Mouse (Mus musculus): Measurements from ENCODE around the gene Pdik1l. TPM values are rescaled to one million over a fixed set of nuclear protein-coding genes. Genes with fewer than 3 reads are reported as not detected.
A peak's percentile ranks its signal among the peaks of the same experiment; 100 is the strongest.

Pdik1l gene
- polyA plus RNA-seq, 1 experiment from 2014 or later: 18.5 TPM

DNA sequence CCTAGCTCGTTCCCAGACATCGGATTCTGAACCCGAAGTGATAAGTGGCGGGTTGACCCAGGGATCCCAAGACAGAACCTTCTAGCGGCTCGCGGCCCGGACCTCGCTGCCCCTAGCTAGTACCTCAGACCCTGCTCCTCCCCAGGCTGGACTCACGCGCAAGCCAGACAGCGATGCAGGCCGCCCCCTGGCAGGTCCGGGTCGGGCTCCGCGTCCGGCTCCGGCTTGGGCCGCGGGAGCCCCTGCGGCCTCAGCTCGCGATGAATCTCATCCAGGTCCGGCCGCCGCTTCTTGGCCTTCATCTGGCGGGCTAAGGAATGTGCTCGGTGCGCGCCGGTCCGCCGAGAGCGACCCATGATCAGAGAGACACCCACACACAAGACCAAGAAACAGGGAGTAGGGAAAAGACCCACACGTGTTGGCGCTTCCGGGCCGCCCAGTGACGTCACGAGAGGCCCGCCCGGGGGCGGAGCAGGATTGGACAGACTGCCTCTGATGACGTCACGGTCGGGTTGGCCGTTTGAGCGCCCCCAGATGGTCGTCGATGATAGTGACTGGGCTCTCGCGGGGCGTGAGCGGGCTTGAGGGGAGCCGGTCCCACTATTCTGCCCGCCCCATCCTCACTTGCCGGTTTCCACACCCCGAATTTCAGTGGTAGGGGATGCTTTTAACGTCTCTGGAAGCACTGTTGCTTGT, 42.4 kb downstream of the Pdik1l start, which contains the start of gene Zfp593:
Gene Zfp593, minus strand, starts transcription at position 445 of the 696 bp plus-strand sequence.
- no peak within 1 kb of the TSS; the same call in 1 of the 2 replicates for H3K27ac ChIP-seq (replicated peaks; ENCODE audit: low read depth, low read length)
- H3K9ac ChIP-seq (ENCODE audit: low read depth, low read length): peak within 1 kb of the TSS; percentile 86
- peak within 1 kb of the TSS; percentile 84 for H3K4me3 ChIP-seq (ENCODE audit: low read depth, low read length)
- H3K27me3 ChIP-seq (replicated peaks; ENCODE audit: control insufficient read depth, insufficient read depth, low read length): peaks cover 37% of the 10 kb centered on the region
- peak within 1 kb of the TSS; percentile 94 for H3K4me2 ChIP-seq (ENCODE audit: low read depth, low read length)
- peak; percentile 56 for ATAC-seq (ENCODE audit: low read depth)
- peaks cover 21% of the 10 kb centered on the region for H3K4me1 ChIP-seq (ENCODE audit: control insufficient read depth, insufficient read depth, low read length)
- peak; percentile 94 for DNase-seq (ENCODE audit: low spot score)
- under 1% methylated on average over 55 of the region's 60 CpGs for WGBS
- H3K9me3 ChIP-seq (ENCODE audit: control insufficient read depth, low read length): no peaks in the 10 kb centered on the region
- no peaks in the 10 kb centered on the region for H3K36me3 ChIP-seq (ENCODE audit: control insufficient read depth, insufficient read depth, low read length)

- peaks cover 20% of the 10 kb centered on the region for H3K4me1 ChIP-seq (ENCODE audit: control insufficient read depth, insufficient read depth, low read length)
- no peak within 1 kb of the TSS; the same call in 1 of the 2 replicates for H3K9ac ChIP-seq (ENCODE audit: low read depth, low read length)
- H3K4me2 ChIP-seq (ENCODE audit: low read depth, low read length): peak within 1 kb of the TSS; percentile 94
- DNase-seq (ENCODE audit: low spot score) (peak; percentile 70), ATAC-seq (ENCODE audit: low read depth) (peak; percentile 51; the same call in 1 of the 2 replicates)
- WGBS: 84% methylated on average over 17 of the region's 17 CpGs
- H3K27ac ChIP-seq (replicated peaks; ENCODE audit: low read depth, low read length): no peak within 1 kb of the TSS
- H3K4me3 ChIP-seq (ENCODE audit: low read depth, low read length): peak within 1 kb of the TSS; percentile 84; the same call in 1 of the 2 replicates
- no peaks in the 10 kb centered on the region for H3K9me3 ChIP-seq (ENCODE audit: control insufficient read depth, low read length)
- no peaks in the 10 kb centered on the region for H3K36me3 ChIP-seq (ENCODE audit: control insufficient read depth, insufficient read depth, low read length)
- peaks cover 23% of the 10 kb centered on the region for H3K27me3 ChIP-seq (replicated peaks; ENCODE audit: control insufficient read depth, insufficient read depth, low read length)
These were observed 44.0 kb downstream of the Pdik1l start, which contains the start of gene E130218I03Rik for GRCm38 (mm10) chr4:134243516-134244250. TSS of gene E130218I03Rik (plus strand) at chr4:134243662.

GRCm38 (mm10) chr4:134238686-134239085, 49.0 kb downstream of the Pdik1l start:
- 13% methylated on average over 10 of the region's 10 CpGs for WGBS
- ATAC-seq (ENCODE audit: low read depth) (no peak), DNase-seq (ENCODE audit: low spot score) (no peak)
- no peaks in the 10 kb centered on the region for H3K36me3 ChIP-seq (ENCODE audit: control insufficient read depth, insufficient read depth, low read length)
- no peak overlapping the region for H3K27ac ChIP-seq (replicated peaks; ENCODE audit: low read depth, low read length)
- peak overlapping the region; percentile 25 for H3K4me3 ChIP-seq (ENCODE audit: low read depth, low read length)
- peaks cover 15% of the 10 kb centered on the region for H3K27me3 ChIP-seq (replicated peaks; ENCODE audit: control insufficient read depth, insufficient read depth, low read length)
- H3K4me2 ChIP-seq (ENCODE audit: low read depth, low read length): peak overlapping the region; percentile 52
- 0 out of 2 replicates have a peak overlapping the region, but pooled peaks have one; percentile 30 for H3K9ac ChIP-seq (ENCODE audit: low read depth, low read length)
- no peaks in the 10 kb centered on the region for H3K9me3 ChIP-seq (ENCODE audit: control insufficient read depth, low read length)
- peaks cover 7% of the 10 kb centered on the region for H3K4me1 ChIP-seq (ENCODE audit: control insufficient read depth, insufficient read depth, low read length)

GRCm38 (mm10) chr4:134238279-134238651, 49.4 kb downstream of the Pdik1l start, which contains the start of gene Cnksr1:
TSS of gene Cnksr1 (minus strand) at chr4:134238399.
- WGBS: under 1% methylated on average over 18 of the region's 18 CpGs
- peak within 1 kb of the TSS; percentile 52 for H3K4me2 ChIP-seq (ENCODE audit: low read depth, low read length)
- peak within 1 kb of the TSS; percentile 25 for H3K4me3 ChIP-seq (ENCODE audit: low read depth, low read length)
- H3K9ac ChIP-seq (ENCODE audit: low read depth, low read length): peak within 1 kb of the TSS; percentile 30; the same call in 1 of the 2 replicates
- H3K9me3 ChIP-seq (ENCODE audit: control insufficient read depth, low read length): no peaks in the 10 kb centered on the region
- peaks cover 15% of the 10 kb centered on the region for H3K27me3 ChIP-seq (replicated peaks; ENCODE audit: control insufficient read depth, insufficient read depth, low read length)
- DNase-seq (ENCODE audit: low spot score): peak; percentile 79
- peaks cover 7% of the 10 kb centered on the region for H3K4me1 ChIP-seq (ENCODE audit: control insufficient read depth, insufficient read depth, low read length)
- H3K27ac ChIP-seq (replicated peaks; ENCODE audit: low read depth, low read length): no peak within 1 kb of the TSS
- peak; percentile 89 for ATAC-seq (ENCODE audit: low read depth)
- H3K36me3 ChIP-seq (ENCODE audit: control insufficient read depth, insufficient read depth, low read length): no peaks in the 10 kb centered on the region

- Histone ChIP-seq H3K4me3 (ENCODE audit: low read depth, low read length) (peak overlapping the region; percentile 25), H3K9ac (ENCODE audit: low read depth, low read length) (peak overlapping the region; percentile 30; the same call in 1 of the 2 replicates), H3K27ac (replicated peaks; ENCODE audit: low read depth, low read length) (no peak overlapping the region), H3K4me2 (ENCODE audit: low read depth, low read length) (peak overlapping the region; percentile 52), H3K27me3 (replicated peaks; ENCODE audit: control insufficient read depth, insufficient read depth, low read length) (peaks cover 15% of the 10 kb centered on the region), H3K9me3 (ENCODE audit: control insufficient read depth, low read length) (no peaks in the 10 kb centered on the region), H3K4me1 (ENCODE audit: control insufficient read depth, insufficient read depth, low read length) (peaks cover 7% of the 10 kb centered on the region), H3K36me3 (ENCODE audit: control insufficient read depth, insufficient read depth, low read length) (no peaks in the 10 kb centered on the region)
- DNase-seq (ENCODE audit: low spot score): no peak
- ATAC-seq (ENCODE audit: low read depth): peak; percentile 41; the same call in 1 of the 2 replicates
- WGBS: 17% methylated on average over 19 of the region's 19 CpGs
These were observed 50.0 kb downstream of the Pdik1l start for GRCm38 (mm10) chr4:134237582-134238278.

- H3K27me3 ChIP-seq (replicated peaks; ENCODE audit: control insufficient read depth, insufficient read depth, low read length): peaks cover 15% of the 10 kb centered on the region
- WGBS: 78% methylated on average over 5 of the region's 5 CpGs
- no peak overlapping the region for H3K9ac ChIP-seq (ENCODE audit: low read depth, low read length)
- DNase-seq (ENCODE audit: low spot score) (no peak), ATAC-seq (ENCODE audit: low read depth) (no peak)
- H3K4me2 ChIP-seq (ENCODE audit: low read depth, low read length): no peak overlapping the region
- no peak overlapping the region for H3K4me3 ChIP-seq (ENCODE audit: low read depth, low read length)
- H3K4me1 ChIP-seq (ENCODE audit: control insufficient read depth, insufficient read depth, low read length): peaks cover 7% of the 10 kb centered on the region
- H3K9me3 ChIP-seq (ENCODE audit: control insufficient read depth, low read length): no peaks in the 10 kb centered on the region
- no peaks in the 10 kb centered on the region for H3K36me3 ChIP-seq (ENCODE audit: control insufficient read depth, insufficient read depth, low read length)
- H3K27ac ChIP-seq (replicated peaks; ENCODE audit: low read depth, low read length): no peak overlapping the region
These were observed 52.8 kb downstream of the Pdik1l start for GRCm38 (mm10) chr4:134234876-134235275.

DNA sequence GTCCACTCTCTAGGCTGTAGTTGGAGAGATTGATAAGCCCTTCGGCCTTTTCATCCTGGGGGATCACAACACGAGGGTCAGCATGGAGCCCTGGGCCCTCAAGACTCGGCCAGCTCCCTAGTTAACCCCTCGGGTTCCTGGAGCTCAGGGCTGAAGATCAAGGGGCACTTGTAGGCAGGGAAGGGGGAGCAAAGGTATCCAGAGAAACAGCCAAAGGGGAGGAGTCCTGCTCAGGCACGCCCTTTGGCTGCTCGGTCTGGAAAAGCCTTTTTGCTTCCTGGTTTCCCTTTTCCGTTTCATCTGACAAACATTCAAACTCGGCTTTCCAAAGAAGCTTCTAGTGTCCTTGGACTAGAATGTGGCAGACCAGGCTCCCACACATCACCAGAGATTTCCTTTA, 57.3 kb downstream of the Pdik1l start:
- 36% methylated on average over 8 of the region's 8 CpGs for WGBS

DNA sequence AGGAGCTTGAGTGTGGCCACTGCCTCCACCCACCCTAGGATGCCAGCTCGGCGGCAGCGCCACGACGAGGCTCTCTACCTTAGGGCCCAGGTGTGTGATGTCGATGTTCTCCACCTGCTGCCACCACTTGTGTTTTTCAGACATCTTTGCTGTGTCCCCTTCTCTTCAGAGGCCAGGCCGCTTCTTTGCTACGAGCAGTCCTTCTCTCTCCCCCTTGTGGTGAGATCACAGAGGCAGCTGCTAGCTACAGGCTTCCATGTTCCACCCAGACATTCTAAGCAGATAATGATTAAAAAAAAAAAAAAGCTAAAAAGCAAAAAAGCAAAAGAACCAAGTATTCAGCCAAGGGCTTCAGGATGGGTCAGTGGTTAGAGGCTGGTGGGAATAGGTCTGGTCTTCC, 60.5 kb downstream of the Pdik1l start, which contains the start of gene Catsper4:
Gene Catsper4, minus strand, starts transcription at position 190 of the 400 bp plus-strand sequence.
- ATAC-seq (ENCODE audit: low read depth): no peak
- WGBS: 75% methylated on average over 8 of the region's 8 CpGs
- H3K4me1 ChIP-seq (ENCODE audit: control insufficient read depth, insufficient read depth, low read length): no peaks in the 10 kb centered on the region

More for the DNA sequence above, 57.3 kb downstream of the Pdik1l start:
- H3K27me3 ChIP-seq (replicated peaks; ENCODE audit: control insufficient read depth, insufficient read depth, low read length): no peaks in the 10 kb centered on the region
- DNase-seq (ENCODE audit: low spot score) (no peak), ATAC-seq (ENCODE audit: low read depth) (no peak)
- no peaks in the 10 kb centered on the region for H3K4me1 ChIP-seq (ENCODE audit: control insufficient read depth, insufficient read depth, low read length)
- H3K4me2 ChIP-seq (ENCODE audit: low read depth, low read length): no peak overlapping the region
- no peak overlapping the region for H3K4me3 ChIP-seq (ENCODE audit: low read depth, low read length)
- H3K27ac ChIP-seq (replicated peaks; ENCODE audit: low read depth, low read length): no peak overlapping the region
- H3K9me3 ChIP-seq (ENCODE audit: control insufficient read depth, low read length): no peaks in the 10 kb centered on the region
- no peak overlapping the region for H3K9ac ChIP-seq (ENCODE audit: low read depth, low read length)
- H3K36me3 ChIP-seq (ENCODE audit: control insufficient read depth, insufficient read depth, low read length): no peaks in the 10 kb centered on the region

More for the DNA sequence above, 60.5 kb downstream of the Pdik1l start, which contains the start of gene Catsper4:
- Histone ChIP-seq H3K27me3 (replicated peaks; ENCODE audit: control insufficient read depth, insufficient read depth, low read length) (no peaks in the 10 kb centered on the region), H3K4me3 (ENCODE audit: low read depth, low read length) (no peak within 1 kb of the TSS), H3K36me3 (ENCODE audit: control insufficient read depth, insufficient read depth, low read length) (no peaks in the 10 kb centered on the region), H3K9me3 (ENCODE audit: control insufficient read depth, low read length) (no peaks in the 10 kb centered on the region), H3K9ac (ENCODE audit: low read depth, low read length) (no peak within 1 kb of the TSS), H3K27ac (replicated peaks; ENCODE audit: low read depth, low read length) (no peak within 1 kb of the TSS), H3K4me2 (ENCODE audit: low read depth, low read length) (no peak within 1 kb of the TSS)
- DNase-seq (ENCODE audit: low spot score): no peak

Measured in embryonic facial prominence, embryonic 14.5 days (tissue).